Mouse (Mus musculus): ENCODE results near the gene Xpr1.

DNA sequence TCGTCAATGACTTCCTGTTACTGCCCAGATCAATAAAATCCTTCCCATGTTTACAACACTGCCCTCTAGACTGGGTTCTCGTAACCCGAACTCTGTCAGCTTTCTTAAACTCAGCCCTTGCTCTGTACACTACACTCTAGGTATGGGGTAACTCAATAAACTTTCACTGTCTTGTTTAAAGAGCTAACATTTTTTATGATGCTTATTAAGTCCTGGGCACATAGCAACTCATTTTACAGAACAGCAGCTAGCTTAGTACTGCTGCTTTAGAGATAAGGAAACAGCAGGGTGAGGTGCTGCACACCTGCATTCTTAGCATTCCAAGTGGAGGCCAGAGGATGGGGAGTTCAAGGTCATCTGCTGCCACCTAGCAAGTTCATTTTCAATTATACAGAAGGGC is 21.3 kb upstream of the Xpr1 start:
- TF ChIP-seq POLR2A (IDR thresholded peaks at IDR 0.05; ENCODE audit: insufficient read length, low read depth) (no peak), MAX (IDR thresholded peaks at IDR 0.05; ENCODE audit: low read depth) (no peak), TCF12 (IDR thresholded peaks at IDR 0.05; ENCODE audit: insufficient read depth, poor library complexity, severe bottlenecking) (no peak), MYOG (IDR thresholded peaks at IDR 0.05; ENCODE audit: control insufficient read depth in 1 of 3, insufficient read depth in 1 of 3, insufficient read length in 2 of 3, low read depth in 2 of 3) (no peak), MYOD1 (IDR thresholded peaks at IDR 0.05; ENCODE audit: control insufficient read depth in 1 of 3, insufficient read length in 2 of 3, low read depth in 2 of 3) (no peak), USF1 (IDR thresholded peaks at IDR 0.05; ENCODE audit: low read depth) (no peak)

All from myocyte (in vitro differentiated cells).